Mouse (Mus musculus) myocyte (in vitro differentiated cells): ENCODE measurements at regions not wholly inside any gene's neighbourhood (a gene's known extent, or its start where the extent isn't known, plus 50 kb on each side); places are given as distances from the start of the nearest gene placed in this dataset.

Experiments used
- H3K27me3 ChIP-seq: one replicate; pipeline ENCODE4 v1.6.1; 2011; ENCODE audit not compliant: control insufficient read depth, insufficient read depth, insufficient read length
- H3K36me3 ChIP-seq: one replicate; pipeline ENCODE4 v1.6.1; 2011; ENCODE audit not compliant: control insufficient read depth, insufficient read depth
- H3K4me2 ChIP-seq: one replicate; pipeline ENCODE4 v1.6.1; 2011; ENCODE audit warnings: low read depth, control low read depth
- H3K4me3 ChIP-seq: one replicate; pipeline ENCODE4 v1.5.1; 2011; ENCODE audit warnings: mild to moderate bottlenecking, control low read depth, moderate library complexity
- H3K79me2 ChIP-seq: one replicate; pipeline ENCODE4 v1.6.1; 2011; ENCODE audit not compliant: control insufficient read depth, insufficient read depth
- H3ac ChIP-seq: one replicate; pipeline ENCODE4 v1.6.1; 2011; ENCODE audit not compliant: control insufficient read depth, insufficient read length
- CEBPB ChIP-seq: IDR thresholded peaks from 2 replicates; pipeline ENCODE4 v1.6.1; 2011; ENCODE audit warnings: mild to moderate bottlenecking, moderate library complexity; ENCODE audit not compliant: poor library complexity, insufficient read depth, severe bottlenecking
- E2F4 ChIP-seq: IDR thresholded peaks from one replicate; pipeline ENCODE4 v1.6.1; 2011; ENCODE audit warnings: mild to moderate bottlenecking, control low read depth, moderate library complexity; ENCODE audit not compliant: insufficient read depth
- MAX ChIP-seq: IDR thresholded peaks from one replicate; pipeline ENCODE4 v1.6.1; 2011; ENCODE audit warnings: low read depth, mild to moderate bottlenecking, control low read depth
- MYOD1 ChIP-seq, 3 experiments: IDR thresholded peaks; one replicate each; pipeline ENCODE4 v1.6.1; 2011; ENCODE audit warnings: control low read depth in 2 of 3, low read depth in 2 of 3, mild to moderate bottlenecking in 2 of 3, moderate library complexity in 1 of 3; ENCODE audit not compliant: insufficient read length in 2 of 3, control insufficient read depth in 1 of 3
- MYOG ChIP-seq, 3 experiments: IDR thresholded peaks; one replicate each; pipeline ENCODE4 v1.6.1; 2011; ENCODE audit warnings: control low read depth in 2 of 3, low read depth in 2 of 3, mild to moderate bottlenecking in 2 of 3; ENCODE audit not compliant: insufficient read length in 2 of 3, control insufficient read depth in 1 of 3, insufficient read depth in 1 of 3
- POLR2A ChIP-seq: IDR thresholded peaks from one replicate; pipeline ENCODE4 v1.6.1; 2011; ENCODE audit warnings: low read depth, mild to moderate bottlenecking, control low read depth, moderate library complexity; ENCODE audit not compliant: insufficient read length
- POLR2AphosphoS2 ChIP-seq: IDR thresholded peaks from one replicate; pipeline ENCODE4 v1.6.1; 2011; ENCODE audit warnings: low read depth, control low read depth; ENCODE audit not compliant: insufficient read length
- REST ChIP-seq: IDR thresholded peaks from one replicate; pipeline ENCODE4 v1.6.1; 2011; ENCODE audit warnings: mild to moderate bottlenecking, control low read depth, moderate library complexity; ENCODE audit not compliant: insufficient read depth, insufficient read length
- SRF ChIP-seq: IDR thresholded peaks from one replicate; pipeline ENCODE4 v1.6.1; 2011; ENCODE audit warnings: low read depth; ENCODE audit not compliant: control insufficient read depth, insufficient read length
- TCF12 ChIP-seq: IDR thresholded peaks from one replicate; pipeline ENCODE4 v1.6.1; 2011; ENCODE audit warnings: mild to moderate bottlenecking, control low read depth; ENCODE audit not compliant: poor library complexity, insufficient read depth, severe bottlenecking
- TCF3 ChIP-seq: IDR thresholded peaks from one replicate; pipeline ENCODE4 v1.6.1; 2011; ENCODE audit warnings: low read depth, control low read depth; ENCODE audit not compliant: insufficient read length
- USF1 ChIP-seq: IDR thresholded peaks from one replicate; pipeline ENCODE4 v1.6.1; 2011; ENCODE audit warnings: low read depth, mild to moderate bottlenecking, control low read depth, moderate library complexity

DNA sequence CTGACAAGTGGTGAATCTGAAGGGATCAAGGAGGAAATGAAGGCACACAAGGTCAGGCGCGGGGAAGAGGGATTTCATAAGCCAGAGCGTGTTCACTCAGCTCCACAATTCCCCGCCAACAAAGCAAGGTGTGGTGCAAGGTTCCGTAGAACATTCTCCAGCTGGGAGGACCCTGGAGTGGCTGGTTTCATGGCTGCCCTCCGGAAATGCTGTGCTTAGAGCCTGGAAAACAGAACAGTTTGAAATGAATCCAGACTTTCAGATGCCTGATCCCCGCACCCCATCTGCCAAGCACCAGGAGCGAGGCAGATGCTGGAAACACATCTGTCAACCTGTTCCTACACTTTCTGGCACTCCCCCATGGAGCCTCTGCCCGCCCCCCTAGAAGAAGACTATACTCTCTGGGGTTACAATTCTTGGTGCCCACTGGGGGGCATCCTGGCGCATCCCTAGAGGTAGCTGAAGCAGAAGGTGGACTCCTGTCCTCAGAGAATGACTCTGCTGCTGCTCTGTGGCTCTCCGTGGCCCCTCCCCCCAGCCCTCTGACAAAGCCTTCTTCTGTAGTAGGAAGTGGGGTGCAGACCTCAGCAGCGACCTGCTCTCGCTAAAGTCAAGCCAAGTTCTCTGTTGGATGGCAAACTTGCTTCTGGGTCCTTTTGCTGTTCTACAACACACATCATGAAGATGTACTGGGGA is 54.5 kb upstream of the Mafb start:
- no peak overlapping the region for H3ac ChIP-seq
- no peaks in the 10 kb centered on the region for H3K36me3 ChIP-seq
- TF ChIP-seq MAX: no peak
- no peak for TF ChIP-seq USF1
- no peak for TF ChIP-seq TCF3
- no peak for TF ChIP-seq E2F4
- TF ChIP-seq POLR2A: no peak
- TF ChIP-seq MYOD1 (IDR thresholded peaks at IDR 0.05; ENCODE audit: control insufficient read depth in 1 of 3, insufficient read length in 2 of 3, low read depth in 2 of 3): no peak
- no peak for TF ChIP-seq REST
- no peak for TF ChIP-seq SRF
- no peak for TF ChIP-seq TCF12
- TF ChIP-seq CEBPB: no peak
- no peak for TF ChIP-seq MYOG (IDR thresholded peaks at IDR 0.05; ENCODE audit: control insufficient read depth in 1 of 3, insufficient read depth in 1 of 3, insufficient read length in 2 of 3, low read depth in 2 of 3)
- TF ChIP-seq POLR2AphosphoS2: no peak
- no peaks in the 10 kb centered on the region for H3K79me2 ChIP-seq
- no peak overlapping the region for H3K4me3 ChIP-seq
- H3K27me3 ChIP-seq: no peaks in the 10 kb centered on the region
- no peak overlapping the region for H3K4me2 ChIP-seq

DNA sequence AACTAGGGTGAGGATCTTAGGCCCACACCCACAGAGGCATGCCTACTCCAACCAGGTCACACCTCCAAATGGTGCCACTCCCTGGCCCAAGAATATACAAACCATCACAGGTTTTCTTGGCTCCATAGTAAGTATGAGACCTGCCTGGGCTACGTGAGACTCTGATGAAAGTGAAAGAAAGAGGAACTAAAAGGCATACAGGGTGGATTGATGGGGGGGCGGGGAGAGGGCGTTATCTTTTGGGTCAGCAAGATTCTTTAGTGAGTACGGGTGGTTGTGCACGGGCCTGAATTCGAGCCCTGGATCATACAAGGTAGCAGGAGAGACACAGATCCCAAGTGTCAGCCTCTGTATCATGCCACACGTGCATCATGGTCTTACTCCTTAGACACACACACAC is 57.6 kb upstream of the Mafb start:
- no peaks in the 10 kb centered on the region for H3K27me3 ChIP-seq
- H3K79me2 ChIP-seq: no peaks in the 10 kb centered on the region
- H3K36me3 ChIP-seq: no peaks in the 10 kb centered on the region
- no peak overlapping the region for H3K4me3 ChIP-seq
- H3ac ChIP-seq: no peak overlapping the region
- TF ChIP-seq TCF3 (no peak), REST (no peak), CEBPB (no peak), MYOG (IDR thresholded peaks at IDR 0.05; ENCODE audit: control insufficient read depth in 1 of 3, insufficient read depth in 1 of 3, insufficient read length in 2 of 3, low read depth in 2 of 3) (no peak), USF1 (no peak), SRF (no peak), POLR2AphosphoS2 (no peak), E2F4 (no peak)
- no peak overlapping the region for H3K4me2 ChIP-seq

DNA sequence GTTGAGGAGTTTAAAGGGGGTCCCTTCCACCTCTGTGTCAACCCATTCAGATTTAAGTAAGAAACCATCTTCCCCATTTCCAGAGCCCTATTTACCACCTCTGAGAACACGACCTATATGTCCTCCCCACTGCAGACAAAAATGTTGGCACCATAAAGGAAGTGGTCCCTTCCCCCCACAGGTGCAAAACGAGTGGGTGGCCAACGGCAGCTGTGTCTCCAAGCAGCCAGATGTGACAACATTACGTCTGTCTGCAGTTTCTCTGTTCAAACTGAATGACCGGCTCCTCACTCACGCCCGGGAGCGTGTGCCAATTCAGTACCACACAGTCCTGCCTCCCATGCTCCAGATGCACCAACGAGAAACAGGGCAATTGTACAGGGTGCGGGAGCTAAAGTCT is 60.6 kb upstream of the Mafb start:
- TF ChIP-seq POLR2AphosphoS2 (no peak), E2F4 (no peak), POLR2A (no peak)
- no peak overlapping the region for H3ac ChIP-seq

DNA sequence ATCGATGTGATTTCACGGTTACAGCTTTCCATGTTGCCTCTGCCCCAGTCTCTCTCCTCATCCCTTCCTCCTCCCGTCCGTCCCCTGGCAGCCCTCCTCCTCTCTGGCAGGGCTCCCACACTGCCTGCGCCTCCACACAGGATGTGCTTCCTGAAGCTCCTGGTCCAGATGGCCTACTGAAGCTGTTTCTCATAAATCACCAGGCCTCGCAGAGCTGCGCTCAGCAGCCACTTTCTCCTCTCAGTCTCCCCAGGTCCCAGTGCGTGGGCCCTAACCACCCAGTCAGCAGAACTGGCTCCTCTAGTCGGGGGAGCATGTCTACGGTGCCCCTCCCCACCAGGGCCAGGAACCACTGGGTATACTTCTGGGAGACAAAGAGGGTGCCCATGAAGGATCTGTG is 66.4 kb upstream of the Mafb start:
- Histone ChIP-seq H3K27me3 (no peaks in the 10 kb centered on the region), H3K4me3 (no peak overlapping the region), H3K79me2 (no peaks in the 10 kb centered on the region), H3K36me3 (no peaks in the 10 kb centered on the region), H3K4me2 (no peak overlapping the region), H3ac (no peak overlapping the region)
- TF ChIP-seq POLR2A (no peak), TCF3 (no peak), MYOD1 (IDR thresholded peaks at IDR 0.05; ENCODE audit: control insufficient read depth in 1 of 3, insufficient read length in 2 of 3, low read depth in 2 of 3) (no peak), MYOG (IDR thresholded peaks at IDR 0.05; ENCODE audit: control insufficient read depth in 1 of 3, insufficient read depth in 1 of 3, insufficient read length in 2 of 3, low read depth in 2 of 3) (no peak), USF1 (no peak), TCF12 (no peak)

More for the DNA sequence above, 60.6 kb upstream of the Mafb start:
- Histone ChIP-seq H3K4me2 (no peak overlapping the region), H3K27me3 (no peaks in the 10 kb centered on the region), H3K79me2 (no peaks in the 10 kb centered on the region), H3K4me3 (no peak overlapping the region), H3K36me3 (no peaks in the 10 kb centered on the region)

DNA sequence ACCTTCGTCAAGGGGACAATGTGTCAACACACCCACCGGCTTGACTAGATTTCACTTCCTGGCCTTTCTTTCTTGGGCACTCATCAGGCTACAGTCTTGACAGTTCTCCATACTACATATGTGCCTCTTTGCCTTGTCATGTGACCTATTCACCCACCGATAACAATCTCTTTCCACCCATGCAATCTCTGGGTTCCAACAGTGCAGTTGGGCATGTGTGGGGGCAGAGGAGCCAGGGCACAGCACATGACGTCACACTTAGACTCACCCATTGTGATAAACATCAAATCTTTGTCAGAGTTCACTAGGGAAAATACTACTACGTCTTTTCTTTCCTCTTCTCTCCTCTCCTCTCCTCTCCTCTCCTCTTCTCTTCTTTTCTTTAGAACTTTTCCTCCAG is 67.8 kb upstream of the Mafb start:
- Histone ChIP-seq H3ac (no peak overlapping the region), H3K4me2 (no peak overlapping the region), H3K79me2 (no peaks in the 10 kb centered on the region), H3K4me3 (no peak overlapping the region), H3K27me3 (no peaks in the 10 kb centered on the region), H3K36me3 (no peaks in the 10 kb centered on the region)
- TF ChIP-seq USF1 (no peak), POLR2AphosphoS2 (no peak), TCF12 (no peak), POLR2A (no peak), MYOG (IDR thresholded peaks at IDR 0.05; ENCODE audit: control insufficient read depth in 1 of 3, insufficient read depth in 1 of 3, insufficient read length in 2 of 3, low read depth in 2 of 3) (no peak), MYOD1 (IDR thresholded peaks at IDR 0.05; ENCODE audit: control insufficient read depth in 1 of 3, insufficient read length in 2 of 3, low read depth in 2 of 3) (no peak), MAX (no peak), E2F4 (no peak), TCF3 (no peak), SRF (no peak), CEBPB (no peak), REST (no peak)

DNA sequence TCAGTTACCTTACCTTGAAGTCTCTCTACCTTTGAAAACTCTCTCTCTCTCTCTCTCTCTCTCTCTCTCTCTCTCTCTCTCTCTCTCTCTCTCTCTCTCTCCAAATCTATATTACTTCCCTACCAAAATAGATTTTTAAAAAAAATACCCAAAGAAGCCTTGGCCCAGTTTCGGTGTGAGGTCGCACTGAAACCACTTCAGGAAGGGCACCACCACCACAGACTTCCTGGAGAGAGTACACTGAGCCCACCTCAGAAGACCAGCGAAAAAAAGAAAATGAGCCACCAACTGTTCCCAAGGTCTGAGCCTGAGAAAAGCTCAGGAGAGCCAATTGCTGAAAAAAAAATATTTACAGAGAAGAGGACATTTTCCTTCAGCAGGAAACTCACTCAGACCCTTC is 68.8 kb upstream of the Mafb start:
- no peaks in the 10 kb centered on the region for H3K36me3 ChIP-seq
- no peak overlapping the region for H3K4me2 ChIP-seq
- no peaks in the 10 kb centered on the region for H3K27me3 ChIP-seq
- H3ac ChIP-seq: no peak overlapping the region
- TF ChIP-seq TCF12 (no peak), TCF3 (no peak), POLR2AphosphoS2 (no peak), E2F4 (no peak), MAX (no peak), SRF (no peak), POLR2A (no peak), REST (no peak), USF1 (no peak), MYOG (IDR thresholded peaks at IDR 0.05; ENCODE audit: control insufficient read depth in 1 of 3, insufficient read depth in 1 of 3, insufficient read length in 2 of 3, low read depth in 2 of 3) (no peak), CEBPB (no peak), MYOD1 (IDR thresholded peaks at IDR 0.05; ENCODE audit: control insufficient read depth in 1 of 3, insufficient read length in 2 of 3, low read depth in 2 of 3) (no peak)
- H3K79me2 ChIP-seq: no peaks in the 10 kb centered on the region
- no peak overlapping the region for H3K4me3 ChIP-seq
